Mouse (Mus musculus): ENCODE measurements around the gene Cetn3.

The Cetn3 gene

GRCm38 (mm10) chr13:81782971-81783404 is at the start of gene Cetn3:
Gene Cetn3, plus strand, starts transcription at chr13:81783077.
- peak; percentile 94 to 95 for DNase-seq

GRCm38 (mm10) chr13:81736606-81737005 is 46.3 kb upstream of the Cetn3 start:
- no peak for DNase-seq

DNA sequence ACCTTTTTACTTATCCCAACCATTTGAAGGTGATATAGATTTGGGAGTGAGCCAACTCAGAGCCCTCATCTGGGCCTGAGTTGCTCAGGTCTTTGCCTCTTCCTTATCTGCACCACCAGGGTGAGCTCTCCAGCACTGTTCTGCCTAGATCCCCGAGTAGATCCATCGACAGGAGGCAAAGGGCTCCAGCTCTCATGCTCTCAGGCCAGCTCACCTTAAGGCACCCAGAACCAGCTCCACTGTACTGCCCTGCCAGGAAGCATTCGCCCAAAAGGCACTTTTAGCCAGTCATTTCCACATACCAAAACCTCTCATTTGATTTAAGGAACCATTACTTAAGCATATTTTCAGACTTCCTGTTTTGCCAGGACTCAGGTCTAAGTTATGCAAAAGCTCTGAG is 42.0 kb upstream of the Cetn3 start:
- DNase-seq = peak in 1 of 2 experiments; percentile 15

DNA sequence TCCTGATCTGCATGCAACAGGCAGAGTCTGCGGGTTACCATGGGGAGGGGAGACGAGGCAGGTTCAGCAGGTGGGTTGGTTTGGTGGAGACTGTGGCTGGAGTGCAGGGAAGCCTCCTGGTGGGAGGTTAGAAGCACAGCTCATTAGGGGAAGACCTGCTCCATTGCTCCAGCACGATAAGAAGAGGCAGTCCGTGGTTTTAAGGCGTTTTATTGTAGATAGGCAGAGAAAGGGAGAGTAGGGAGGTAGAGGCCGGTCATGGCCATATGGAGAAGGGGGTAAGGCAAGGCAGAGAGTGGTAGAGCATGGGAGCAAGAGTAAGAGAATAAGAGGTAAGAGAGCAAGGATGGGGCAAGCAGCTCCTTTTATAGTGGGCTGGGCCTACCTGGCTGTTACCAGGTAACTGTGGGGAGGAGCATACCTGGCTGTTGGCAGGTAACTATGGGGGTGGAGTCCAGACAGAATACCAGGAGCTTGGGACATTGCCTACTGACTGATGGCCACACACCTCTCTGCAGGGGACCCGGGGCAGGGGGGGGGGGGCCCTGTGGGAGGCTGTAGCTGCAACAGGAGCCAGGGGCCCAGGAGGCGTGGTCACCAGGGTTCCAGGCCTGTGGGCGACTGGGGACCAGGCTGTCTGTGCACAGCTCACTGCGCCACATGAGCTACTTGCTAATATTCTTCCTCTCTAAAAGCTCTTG is 39.3 kb upstream of the Cetn3 start:
- DNase-seq = peak in 1 of 2 experiments; percentile 18

GRCm38 (mm10) chr13:81744092-81744396 is 38.8 kb upstream of the Cetn3 start:
- DNase-seq = no peak

DNA sequence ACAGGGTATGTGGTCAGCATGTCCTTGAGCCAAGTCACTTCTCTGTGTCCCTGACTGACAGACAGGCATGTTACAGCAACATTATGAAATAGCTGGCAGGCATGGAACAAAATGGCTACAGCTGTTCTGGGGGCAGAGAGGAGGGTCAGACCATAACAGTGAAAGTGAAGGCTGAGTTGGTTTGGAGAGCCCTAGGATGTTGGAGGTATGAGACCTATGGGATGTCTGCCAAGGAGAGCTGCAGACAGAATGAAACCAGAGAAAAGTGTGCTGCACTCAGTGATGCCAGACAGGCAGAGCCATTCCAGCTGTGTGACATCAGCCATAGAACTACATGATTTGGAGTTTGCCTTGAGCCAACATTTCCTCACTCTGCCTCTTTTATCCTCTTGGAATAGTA is 28.0 kb upstream of the Cetn3 start:
- no peak for DNase-seq

GRCm38 (mm10) chr13:81755324-81755723 is 27.6 kb upstream of the Cetn3 start:
- DNase-seq = no peak

GRCm38 (mm10) chr13:81757058-81757660 is 25.7 kb upstream of the Cetn3 start:
- DNase-seq = peak; percentile 16 to 53

GRCm38 (mm10) chr13:81760379-81760778 is 22.5 kb upstream of the Cetn3 start:
- peak; percentile 15 to 46 for DNase-seq

- DNase-seq = peak in 1 of 2 experiments; percentile 34
These were observed 21.2 kb upstream of the Cetn3 start for GRCm38 (mm10) chr13:81761566-81762186.

DNA sequence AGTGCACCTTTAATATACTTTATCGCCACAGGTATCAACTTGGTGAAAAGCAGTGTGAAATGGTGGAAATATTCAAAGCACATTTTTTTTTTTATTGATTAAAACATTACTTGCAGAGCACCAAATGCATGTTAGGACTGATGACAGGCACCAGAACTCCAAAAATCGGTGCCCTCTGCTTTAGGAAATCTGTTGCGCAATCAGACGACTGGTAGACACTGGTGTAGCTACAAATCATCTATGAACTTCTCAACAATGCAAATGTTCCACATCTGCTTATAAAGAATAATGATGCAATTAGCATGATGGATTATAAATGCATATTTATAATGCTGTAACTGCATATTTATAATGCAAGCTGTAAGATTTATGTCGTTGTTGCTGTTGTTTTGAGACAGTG is 18.7 kb upstream of the Cetn3 start:
- no peak for DNase-seq

GRCm38 (mm10) chr13:81767038-81767659 is 15.7 kb upstream of the Cetn3 start:
- DNase-seq = peak; percentile 47 to 48

GRCm38 (mm10) chr13:81776217-81776616 is 6.7 kb upstream of the Cetn3 start:
- no peak for DNase-seq

GRCm38 (mm10) chr13:81782475-81782874 is 402 bp upstream of the Cetn3 start:
- no peak for DNase-seq

DNA sequence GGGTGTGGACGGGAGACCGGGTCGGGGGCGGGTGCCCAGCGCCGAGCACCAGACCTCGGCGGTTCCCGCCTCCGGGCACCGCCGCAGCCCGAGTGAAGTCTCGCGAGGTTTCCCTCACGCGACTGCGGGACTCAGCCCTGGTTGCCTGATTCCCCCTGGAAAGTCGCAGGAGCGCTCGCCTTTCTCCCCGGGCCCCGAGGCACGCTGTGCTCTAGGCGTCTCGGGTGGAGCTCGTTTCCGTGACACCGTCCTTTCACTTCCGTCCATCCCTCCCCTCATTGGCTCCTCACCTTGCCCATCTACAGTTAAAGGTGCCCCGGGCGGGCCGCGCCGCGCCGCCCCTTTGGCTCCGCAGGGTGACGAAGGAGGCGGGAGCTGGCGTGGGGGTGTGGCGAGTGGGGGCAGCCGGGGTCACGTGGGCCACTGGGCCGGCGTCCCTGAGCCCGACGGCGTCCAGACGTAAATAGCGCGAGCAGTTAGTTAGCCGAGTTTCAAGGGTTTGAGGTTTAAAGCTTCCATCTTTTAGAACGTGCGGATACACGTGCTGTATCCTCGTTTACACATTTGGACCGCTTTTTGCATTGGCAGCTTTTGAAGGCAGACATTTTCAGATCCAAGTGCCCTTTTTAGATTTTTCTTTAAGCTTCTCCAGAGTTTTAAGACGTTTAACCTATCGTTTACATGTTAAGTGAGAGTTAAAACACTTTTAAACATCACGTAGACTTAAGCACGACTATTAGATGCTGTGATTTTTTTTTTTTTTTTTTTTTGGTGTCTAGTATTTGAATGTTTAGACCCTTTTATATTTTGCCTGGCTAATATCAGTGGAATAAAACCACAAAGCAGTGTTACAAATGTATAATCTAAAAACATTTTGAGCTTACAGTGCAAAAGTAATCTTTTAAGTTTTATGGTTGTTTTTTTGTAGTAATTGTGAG is 797 bp downstream of the Cetn3 start:
- peak; percentile 98 for DNase-seq

GRCm38 (mm10) chr13:81785766-81786480 is 3.0 kb downstream of the Cetn3 start:
- DNase-seq = no peak

GRCm38 (mm10) chr13:81790160-81790559 is 7.3 kb downstream of the Cetn3 start:
- no peak for DNase-seq

DNA sequence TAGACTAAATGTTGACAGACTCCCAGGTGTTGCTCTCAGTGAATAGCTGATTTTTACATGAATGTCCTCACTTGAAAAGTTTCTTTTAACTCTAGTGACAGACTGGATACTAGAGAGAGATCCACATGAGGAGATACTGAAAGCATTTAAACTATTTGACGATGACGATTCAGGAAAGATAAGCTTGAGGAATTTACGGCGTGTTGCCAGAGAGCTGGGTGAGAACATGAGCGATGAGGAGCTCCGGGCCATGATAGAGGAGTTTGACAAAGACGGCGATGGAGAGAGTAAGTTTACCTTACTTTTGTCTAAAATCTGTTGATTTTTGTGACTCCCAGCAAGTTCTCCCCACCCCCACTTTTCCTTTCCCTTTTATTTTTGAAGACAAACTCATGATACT is 9.0 kb downstream of the Cetn3 start:
- peak in 1 of 2 experiments; percentile 11 for DNase-seq

DNA sequence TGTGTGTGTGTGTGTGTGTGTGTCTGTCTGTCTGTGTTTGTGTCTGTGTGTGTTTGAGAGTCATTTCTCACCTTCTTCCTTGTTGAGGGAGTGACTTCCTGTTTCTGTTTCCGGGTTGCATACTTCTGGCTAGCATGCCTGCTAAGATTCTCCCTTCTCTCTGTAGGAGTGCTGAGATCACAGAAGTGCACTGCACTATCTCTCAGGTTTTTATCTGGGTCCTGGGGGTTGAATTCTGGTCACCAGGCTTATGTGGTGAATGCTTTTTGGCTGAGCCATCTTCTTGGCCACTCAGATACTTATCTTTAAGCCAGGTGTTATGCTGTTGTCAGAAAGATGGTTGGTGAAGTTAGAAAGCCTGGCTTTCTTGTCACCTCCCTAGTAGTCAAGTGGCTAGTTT is 11.0 kb downstream of the Cetn3 start:
- no peak for DNase-seq

GRCm38 (mm10) chr13:81801121-81801520 is 18.2 kb downstream of the Cetn3 start:
- no peak for DNase-seq

DNA sequence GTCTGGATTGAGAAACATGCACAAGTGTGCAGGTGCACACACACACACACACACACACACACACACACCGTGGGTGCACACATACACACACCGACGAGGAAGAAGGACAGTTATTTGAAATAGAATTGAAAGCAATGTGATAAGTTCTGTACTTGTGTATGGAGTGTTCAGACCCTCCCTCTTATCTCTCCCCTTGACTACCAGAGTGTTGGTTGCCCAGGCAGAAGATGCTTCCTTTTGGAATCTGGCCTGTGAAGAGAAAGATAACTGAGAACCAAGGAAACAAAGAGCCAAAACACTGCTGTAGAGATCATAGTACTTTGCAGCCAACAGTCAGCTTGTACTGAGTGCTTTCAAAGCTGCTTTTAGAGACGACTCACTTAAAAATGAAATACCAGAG is 20.8 kb downstream of the Cetn3 start:
- no peak for DNase-seq

DNA sequence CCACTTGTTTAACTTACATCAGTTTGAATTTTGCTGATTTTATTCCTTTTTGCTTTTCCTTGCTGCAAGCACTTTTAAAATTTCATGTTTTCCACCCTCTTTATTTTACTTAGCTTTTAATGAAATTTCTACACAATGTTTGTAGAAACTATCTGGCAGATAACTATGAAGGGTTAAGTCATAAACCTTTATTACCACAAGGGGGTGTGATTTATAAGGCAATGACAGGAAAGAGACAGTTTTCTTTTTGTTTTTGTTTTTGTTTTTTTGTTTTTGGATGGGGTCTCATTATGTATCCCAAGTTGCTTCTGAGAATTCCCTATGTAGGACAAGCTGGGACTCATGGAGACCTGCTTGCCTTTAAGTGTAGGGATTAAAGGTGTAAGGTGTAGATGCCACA is 39.9 kb downstream of the Cetn3 start:
- no peak for DNase-seq
